Mouse (Mus musculus): ENCODE data around the gene Agr3. TPM values are rescaled to one million over a fixed set of nuclear protein-coding genes. Genes with fewer than 3 reads are reported as not detected.

Gene Agr3
- not detected for total RNA-seq (2023)

GRCm38 (mm10) chr12:35925402-35925801 is at the start of gene Agr3:
Agr3 (plus strand) TSS chr12:35925620.

GRCm38 (mm10) chr12:35992711-35993110 is 67.3 kb downstream of the Agr3 start, which contains the start of gene Agr2:
Agr2 (plus strand) TSS chr12:35992907.

Other genes starting within 250 kb of the Agr3 start
- not detected for gene Agr2, start 67.3 kb downstream of the Agr3 start, total RNA-seq (2023)
- gene Tspan13, start 116.9 kb downstream of the Agr3 start, total RNA-seq (2023) = 100 to 1,000 TPM; 154 to 161 TPM
- 10 to 100 TPM; 19.9 to 20.0 TPM for gene Ankmy2, start 231.5 kb downstream of the Agr3 start, total RNA-seq (2023)
- 10 to 100 TPM; 58.4 to 62.0 TPM for gene Bzw2, start 232.5 kb downstream of the Agr3 start, total RNA-seq (2023)